20 mouse cellular contexts compared by ENCODE assay signal in genomic region chr10:40292640-40293039, GRCm38 (mm10).
"Had no signal": no experiment of that assay in that cellular context is flagged by ENCODE, and none has a peak within 500 bp of the region (broad histone marks: within the 10 kb centered on the region; RNA-seq: fewer than 3 reads in every experiment).

No protein-coding gene starts in this region.

- H3K4me3 ChIP-seq: limb, embryonic 12.5 days; limb, embryonic 15.5 days; lung, embryonic 15.5 days; midbrain, embryonic 12.5 days; midbrain, embryonic 15.5 days; neural tube, embryonic 13.5 days; stomach, embryonic 15.5 days had no signal

- H3K4me1 ChIP-seq: limb, embryonic 12.5 days; stomach, embryonic 15.5 days had no signal

- H3K4me2 ChIP-seq: limb, embryonic 12.5 days; limb, embryonic 15.5 days; lung, embryonic 15.5 days; midbrain, embryonic 12.5 days; midbrain, embryonic 15.5 days; neural tube, embryonic 13.5 days; stomach, embryonic 15.5 days had no signal

- H3K9ac ChIP-seq: limb, embryonic 12.5 days; limb, embryonic 15.5 days; liver, embryonic 14.5 days; lung, embryonic 15.5 days; midbrain, embryonic 12.5 days; midbrain, embryonic 15.5 days; neural tube, embryonic 13.5 days; stomach, embryonic 15.5 days had no signal

- H3K27me3 ChIP-seq: limb, embryonic 12.5 days; limb, embryonic 15.5 days; lung, embryonic 15.5 days; midbrain, embryonic 12.5 days; midbrain, embryonic 15.5 days; neural tube, embryonic 13.5 days; stomach, embryonic 15.5 days had no signal

- H3K27ac ChIP-seq: limb, embryonic 12.5 days; limb, embryonic 15.5 days; liver, embryonic 14.5 days; lung, embryonic 15.5 days; midbrain, embryonic 12.5 days; midbrain, embryonic 15.5 days; neural tube, embryonic 13.5 days; stomach, embryonic 15.5 days had no signal

- ATAC-seq: midbrain, embryonic 15.5 days had no signal

- H3K9me3 ChIP-seq: limb, embryonic 12.5 days; limb, embryonic 15.5 days; lung, embryonic 15.5 days; midbrain, embryonic 12.5 days; midbrain, embryonic 15.5 days; neural tube, embryonic 13.5 days; stomach, embryonic 15.5 days had no signal

- DNase-seq: kidney, adult 9 months; kidney, postnatal 14 days; kidney, postnatal 4 days; left cerebral cortex, postnatal 4 days; lung, adult 18-20 months; lung, postnatal 10 days; lung, postnatal 36 days; retina, postnatal 1 day; right cerebral cortex, postnatal 25 days; spleen, adult 18-20 months; thymus, adult 18-20 months; thymus, postnatal 36 days had no signal
